Mouse (Mus musculus) MEL (cell line): Measurements from ENCODE around the gene Kcnk3.

Source experiments
- CHD2 ChIP-seq: IDR thresholded peaks from 2 replicates; pipeline ENCODE4 v1.6.1; 2011; ENCODE audit warnings: low read length, improper control_type of control experiment
- CTCF ChIP-seq, 3 experiments: IDR thresholded peaks in 2 of 3; conservative IDR thresholded peaks in 1 of 3; 2 replicates each; pipeline ENCODE4 v1.5.1; 2011 to 2012; ENCODE audit warnings: low read length in 3 of 3, low read depth in 2 of 3, mild to moderate bottlenecking in 2 of 3, improper control_type of control experiment in 1 of 3, inconsistent platforms in 1 of 3, mixed read lengths in 1 of 3, moderate library complexity in 1 of 3; ENCODE audit not compliant: control insufficient read depth in 1 of 3, insufficient read depth in 1 of 3, poor library complexity in 1 of 3, severe bottlenecking in 1 of 3
- EP300 ChIP-seq, 2 experiments: IDR thresholded peaks; 2 replicates each; pipeline ENCODE4 v1.6.1; 2011; ENCODE audit warnings: improper control_type of control experiment in 2 of 2, low read length in 2 of 2, low read depth in 1 of 2, mild to moderate bottlenecking in 1 of 2
- GATA1 ChIP-seq: IDR thresholded peaks from 2 replicates; pipeline ENCODE4 v1.6.1; 2011; ENCODE audit warnings: low read depth, low read length, improper control_type of control experiment
- HCFC1 ChIP-seq: IDR thresholded peaks from 2 replicates; pipeline ENCODE4 v1.6.1; 2012; ENCODE audit warnings: low read depth, mild to moderate bottlenecking, inconsistent platforms, low read length, improper control_type of control experiment, moderate library complexity
- MAX ChIP-seq: IDR thresholded peaks from 2 replicates; pipeline ENCODE4 v1.6.1; 2011; ENCODE audit warnings: low read length, improper control_type of control experiment
- MYB ChIP-seq: IDR thresholded peaks from 2 replicates; pipeline ENCODE4 v1.6.1; 2011; ENCODE audit warnings: mild to moderate bottlenecking, low read depth, low read length, improper control_type of control experiment
- POLR2A ChIP-seq, 2 experiments: IDR thresholded peaks; 2 replicates each; pipeline ENCODE4 v1.6.1; 2011 to 2012; ENCODE audit warnings: low read length in 2 of 2, mild to moderate bottlenecking in 2 of 2, control low read depth in 1 of 2, improper control_type of control experiment in 1 of 2, low read depth in 1 of 2, moderate library complexity in 1 of 2; ENCODE audit not compliant: control insufficient read depth in 1 of 2, insufficient read depth in 1 of 2, poor library complexity in 1 of 2
- POLR2AphosphoS2 ChIP-seq: IDR thresholded peaks from 2 replicates; pipeline ENCODE4 v1.6.1; 2011; ENCODE audit warnings: low read length, improper control_type of control experiment
- POLR2AphosphoS5 ChIP-seq: IDR thresholded peaks from 2 replicates; pipeline ENCODE4 v1.6.1; 2012; ENCODE audit warnings: low read depth, borderline replicate concordance, mild to moderate bottlenecking, inconsistent platforms, low read length, moderate library complexity, mixed read lengths
- SIN3A ChIP-seq: IDR thresholded peaks from 2 replicates; pipeline ENCODE4 v1.6.1; 2012; ENCODE audit warnings: low read length, improper control_type of control experiment, inconsistent platforms
- TBP ChIP-seq: IDR thresholded peaks from 2 replicates; pipeline ENCODE4 v1.8.0; 2011; ENCODE audit warnings: low read depth, low read length, improper control_type of control experiment
- TCF12 ChIP-seq: IDR thresholded peaks from 2 replicates; pipeline ENCODE4 v1.6.1; 2014; ENCODE audit warnings: low read depth, mild to moderate bottlenecking, inconsistent platforms, low read length, improper control_type of control experiment, moderate library complexity
- USF2 ChIP-seq, 2 experiments: IDR thresholded peaks; 2 replicates each; pipeline ENCODE4 v1.6.1; 2011 to 2012; ENCODE audit warnings: improper control_type of control experiment in 2 of 2, low read length in 2 of 2, borderline replicate concordance in 1 of 2, inconsistent platforms in 1 of 2, low read depth in 1 of 2, mild to moderate bottlenecking in 1 of 2; ENCODE audit not compliant: insufficient read depth in 1 of 2

GRCm38 (mm10) chr5:30571820-30572219, 16.1 kb upstream of the Kcnk3 start:
- TF ChIP-seq POLR2AphosphoS2, result no peak
- no peak for TF ChIP-seq TBP
- TF ChIP-seq CTCF (IDR thresholded peaks at IDR 0.05 in 2 of 3, conservative IDR thresholded peaks at IDR 0.05 in 1 of 3; ENCODE audit: control insufficient read depth in 1 of 3, insufficient read depth in 1 of 3, low read depth in 2 of 3, low read length in 3 of 3, poor library complexity in 1 of 3, severe bottlenecking in 1 of 3), result no peak
- no peak for TF ChIP-seq USF2 (IDR thresholded peaks at IDR 0.05; ENCODE audit: borderline replicate concordance in 1 of 2, insufficient read depth in 1 of 2, low read depth in 1 of 2, low read length in 2 of 2)
- no peak for TF ChIP-seq EP300 (IDR thresholded peaks at IDR 0.05; ENCODE audit: low read depth in 1 of 2, low read length in 2 of 2)
- no peak for TF ChIP-seq POLR2A (IDR thresholded peaks at IDR 0.05; ENCODE audit: control insufficient read depth in 1 of 2, insufficient read depth in 1 of 2, low read depth in 1 of 2, low read length in 2 of 2, poor library complexity in 1 of 2)
- TF ChIP-seq POLR2AphosphoS5, result no peak
- TF ChIP-seq MYB, result no peak
- no peak for TF ChIP-seq MAX
- TF ChIP-seq GATA1, result no peak
- no peak for TF ChIP-seq SIN3A
- no peak for TF ChIP-seq HCFC1
- TF ChIP-seq CHD2, result no peak
- no peak for TF ChIP-seq TCF12
